Mouse (Mus musculus) retina, adult 2 months (tissue): ENCODE measurements around the gene Dhh.
A peak's percentile ranks its signal among the peaks of the same experiment; 100 is the strongest.
"Not testable (repeated sequence)": the region's sequence is repeated elsewhere in the genome, so short reads cannot be mapped to it uniquely, and the experiment has no call there.

ENCODE experiments used
- DNase-seq: peaks from one replicate; pipeline ENCODE4 v3.0.0-alpha.2; 2012; ENCODE audit warnings: low read depth, low spot score

Gene Dhh

GRCm38 (mm10) chr15:98897928-98898800 lies at the start of gene Dhh:
Gene Dhh, minus strand, starts transcription at chr15:98898540.
- DNase-seq = no peak

- no peak for DNase-seq
Measured at GRCm38 (mm10) chr15:98947884-98948283, 49.5 kb upstream of the Dhh start.

- no peak for DNase-seq
Measured at GRCm38 (mm10) chr15:98943133-98943532, 44.8 kb upstream of the Dhh start.

- DNase-seq = no peak
Measured at GRCm38 (mm10) chr15:98942081-98942480, 43.7 kb upstream of the Dhh start.

- no peak for DNase-seq
Measured at GRCm38 (mm10) chr15:98941539-98941938, 43.2 kb upstream of the Dhh start.

GRCm38 (mm10) chr15:98940816-98941215 lies 42.5 kb upstream of the Dhh start:
- DNase-seq = peak; percentile 59

GRCm38 (mm10) chr15:98934217-98934839 lies 36.0 kb upstream of the Dhh start, which contains the start of gene Tuba1b:
Gene Tuba1b, minus strand, starts transcription at chr15:98934565.
- DNase-seq = peak; percentile 89

GRCm38 (mm10) chr15:98933833-98934216 lies 35.5 kb upstream of the Dhh start:
- DNase-seq = peak; percentile 96

GRCm38 (mm10) chr15:98933004-98933671 lies 34.8 kb upstream of the Dhh start:
- DNase-seq = peak; percentile 69

- DNase-seq = no peak
Measured at GRCm38 (mm10) chr15:98930998-98931397, 32.7 kb upstream of the Dhh start.

GRCm38 (mm10) chr15:98930017-98930734 lies 31.8 kb upstream of the Dhh start:
- no peak for DNase-seq

GRCm38 (mm10) chr15:98928598-98929240 lies 30.4 kb upstream of the Dhh start:
- peak; percentile 65 for DNase-seq

- no peak for DNase-seq
Measured at GRCm38 (mm10) chr15:98927566-98927965, 29.2 kb upstream of the Dhh start.

GRCm38 (mm10) chr15:98924682-98925081 lies 26.3 kb upstream of the Dhh start:
- DNase-seq = no peak

GRCm38 (mm10) chr15:98923031-98923537 lies 24.7 kb upstream of the Dhh start:
- DNase-seq = no peak

- no peak for DNase-seq
Measured at GRCm38 (mm10) chr15:98922581-98922980, 24.2 kb upstream of the Dhh start.

- no peak for DNase-seq
Measured at GRCm38 (mm10) chr15:98921510-98921909, 23.2 kb upstream of the Dhh start.

- DNase-seq = not testable (repeated sequence)
Measured at GRCm38 (mm10) chr15:98918499-98918895, 20.2 kb upstream of the Dhh start.

GRCm38 (mm10) chr15:98917538-98918498 lies 19.5 kb upstream of the Dhh start, which contains the start of gene Lmbr1l:
Gene Lmbr1l, minus strand, starts transcription at chr15:98918231.
- DNase-seq = peak; percentile 96

- no peak for DNase-seq
Measured at GRCm38 (mm10) chr15:98917091-98917490, 18.8 kb upstream of the Dhh start.
